19 mouse cellular contexts compared by ENCODE assay signal in genomic region chr13:29552322-29552870, GRCm38 (mm10).
DNase-seq lines count a peak whose midpoint lies in the region; ATAC-seq lines count a peak whose summit lies in the region.
"Had no signal": no experiment of that assay in that cellular context is flagged by ENCODE, and none has a peak within 500 bp of the region (broad histone marks: within the 10 kb centered on the region; RNA-seq: fewer than 3 reads in every experiment).

No protein-coding gene starts in this region.

- H3K9ac ChIP-seq in midbrain, embryonic 14.5 days (replicated peaks; ENCODE audit: low read length): no peak overlapping the region
- no peak overlapping the region for H3K9ac ChIP-seq in midbrain, embryonic 13.5 days (replicated peaks)
- H3K9ac ChIP-seq in hindbrain, embryonic 15.5 days: no peak overlapping the region
- H3K9ac ChIP-seq in neural tube, embryonic 15.5 days (replicated peaks): no peak overlapping the region
- H3K9ac ChIP-seq: liver, embryonic 15.5 days had no signal

- H3K4me1 ChIP-seq in midbrain, embryonic 14.5 days (ENCODE audit: control insufficient read depth, insufficient read depth, low read length): no peaks in the 10 kb centered on the region
- no peaks in the 10 kb centered on the region; the same call in 1 of the 2 replicates for H3K4me1 ChIP-seq in midbrain, embryonic 13.5 days (replicated peaks)
- H3K4me1 ChIP-seq in hindbrain, embryonic 15.5 days (replicated peaks): peaks cover 9% of the 10 kb centered on the region; the same call in 1 of the 2 replicates
- 0 out of 2 replicates have a peak, but pooled peaks cover 15% of the 10 kb centered on the region for H3K4me1 ChIP-seq in neural tube, embryonic 15.5 days
- H3K4me1 ChIP-seq: forebrain, embryonic 10.5 days; liver, embryonic 15.5 days had no signal

- WGBS in midbrain, embryonic 14.5 days: 59% methylated on average over 5 of the region's 5 CpGs
- WGBS in midbrain, embryonic 13.5 days: 49% methylated on average over 5 of the region's 5 CpGs
- WGBS in hindbrain, embryonic 15.5 days: 54% methylated on average over 5 of the region's 5 CpGs
- WGBS in neural tube, embryonic 15.5 days: 30% methylated on average over 5 of the region's 5 CpGs

- peak; percentile 10 for DNase-seq in embryo, embryonic 10.5 days (ENCODE audit: low spot score)
- DNase-seq in embryo, embryonic 10 days (ENCODE audit: low spot score): no peak
- DNase-seq in midbrain, embryonic 14.5 days: peak; percentile 40
- no peak for DNase-seq in layer of hippocampus, adult 9-11 months
- DNase-seq: adrenal gland, adult 8-10 months; cerebellum, adult 8-10 months; kidney, adult 2 months; kidney, postnatal 10 days; liver; lung, postnatal 4 days; thymus, adult 18-20 months; thymus, postnatal 36 days had no signal

- ATAC-seq in midbrain, embryonic 14.5 days (ENCODE audit: low FRiP score, low TSS enrichment): no peak; the same call in 1 of the 2 replicates
- ATAC-seq in midbrain, embryonic 13.5 days: no peak
- peak; percentile 45 for ATAC-seq in hindbrain, embryonic 15.5 days (ENCODE audit: low FRiP score, low read depth)
- ATAC-seq in neural tube, embryonic 15.5 days (ENCODE audit: low FRiP score): peak; percentile 55; the same call in 1 of the 2 replicates
- ATAC-seq: activated CD4-positive, CD25-positive, alpha-beta regulatory T cell, adult 4 months had no signal

- no peaks in the 10 kb centered on the region for H3K36me3 ChIP-seq in midbrain, embryonic 14.5 days (ENCODE audit: control insufficient read depth, insufficient read depth, low read length)
- no peaks in the 10 kb centered on the region for H3K36me3 ChIP-seq in midbrain, embryonic 13.5 days
- no peaks in the 10 kb centered on the region for H3K36me3 ChIP-seq in hindbrain, embryonic 15.5 days
- no peaks in the 10 kb centered on the region for H3K36me3 ChIP-seq in neural tube, embryonic 15.5 days
- H3K36me3 ChIP-seq: forebrain, embryonic 10.5 days; limb, embryonic 10.5 days; liver, embryonic 15.5 days had no signal

- no peak overlapping the region for H3K27ac ChIP-seq in midbrain, embryonic 14.5 days (replicated peaks; ENCODE audit: low read depth, low read length)
- H3K27ac ChIP-seq in midbrain, embryonic 13.5 days: no peak overlapping the region
- H3K27ac ChIP-seq in hindbrain, embryonic 15.5 days (replicated peaks): no peak overlapping the region
- no peak overlapping the region for H3K27ac ChIP-seq in neural tube, embryonic 15.5 days (replicated peaks)
- H3K27ac ChIP-seq: forebrain, embryonic 10.5 days; limb, embryonic 10.5 days; liver, embryonic 15.5 days had no signal

- no peaks in the 10 kb centered on the region for H3K27me3 ChIP-seq in midbrain, embryonic 14.5 days (ENCODE audit: control insufficient read depth, insufficient read depth, low read length)
- no peaks in the 10 kb centered on the region for H3K27me3 ChIP-seq in midbrain, embryonic 13.5 days
- no peaks in the 10 kb centered on the region for H3K27me3 ChIP-seq in hindbrain, embryonic 15.5 days
- no peaks in the 10 kb centered on the region for H3K27me3 ChIP-seq in neural tube, embryonic 15.5 days (replicated peaks)
- H3K27me3 ChIP-seq: liver, embryonic 15.5 days had no signal

- H3K9me3 ChIP-seq in midbrain, embryonic 14.5 days (ENCODE audit: control insufficient read depth, low read length): no peaks in the 10 kb centered on the region
- no peaks in the 10 kb centered on the region for H3K9me3 ChIP-seq in midbrain, embryonic 13.5 days
- H3K9me3 ChIP-seq in hindbrain, embryonic 15.5 days: no peaks in the 10 kb centered on the region
- no peaks in the 10 kb centered on the region for H3K9me3 ChIP-seq in neural tube, embryonic 15.5 days (replicated peaks)
- H3K9me3 ChIP-seq: forebrain, embryonic 10.5 days; limb, embryonic 10.5 days; liver, embryonic 15.5 days had no signal

- H3K4me3 ChIP-seq in midbrain, embryonic 14.5 days (replicated peaks; ENCODE audit: low read depth, low read length): no peak overlapping the region
- no peak overlapping the region for H3K4me3 ChIP-seq in midbrain, embryonic 13.5 days (replicated peaks)
- H3K4me3 ChIP-seq in hindbrain, embryonic 15.5 days: no peak overlapping the region
- no peak overlapping the region for H3K4me3 ChIP-seq in neural tube, embryonic 15.5 days (replicated peaks)
- H3K4me3 ChIP-seq: forebrain, embryonic 10.5 days; limb, embryonic 10.5 days; liver, embryonic 15.5 days had no signal

- no peak overlapping the region for H3K4me2 ChIP-seq in midbrain, embryonic 14.5 days (ENCODE audit: low read length)
- no peak overlapping the region for H3K4me2 ChIP-seq in midbrain, embryonic 13.5 days (replicated peaks)
- H3K4me2 ChIP-seq in hindbrain, embryonic 15.5 days: no peak overlapping the region
- H3K4me2 ChIP-seq in neural tube, embryonic 15.5 days: no peak overlapping the region
- H3K4me2 ChIP-seq: liver, embryonic 15.5 days had no signal

Comparison
In these comparisons a context has a peak if more than half of its experiments do, and no peak if none do; other contexts are left out.
1. DNase-seq: peak in embryo, embryonic 10.5 days (single experiment) and midbrain, embryonic 14.5 days (single experiment); none in embryo, embryonic 10 days (single experiment) and layer of hippocampus, adult 9-11 months (single experiment).
2. ATAC-seq: peak in hindbrain, embryonic 15.5 days (single experiment) and neural tube, embryonic 15.5 days (single experiment); none in midbrain, embryonic 14.5 days (single experiment) and midbrain, embryonic 13.5 days (single experiment).